Mouse (Mus musculus) CH12.LX (cell line): Measurements from ENCODE around the gene Oscar. TPM values are rescaled to one million over a fixed set of nuclear protein-coding genes. Genes with fewer than 3 reads are reported as not detected.

Source experiments
- DNase-seq: peaks from one replicate; pipeline ENCODE4 v3.0.0-alpha.2; 2013; ENCODE audit errors: extremely low read depth
- H3K27ac ChIP-seq: 2 replicates; pipeline ENCODE4 v1.5.1; 2012; ENCODE audit warnings: low read depth, mild to moderate bottlenecking, control low read depth, moderate library complexity; ENCODE audit not compliant: insufficient read depth
- H3K27me3 ChIP-seq: replicated peaks from 2 replicates; pipeline ENCODE3; 2012; ENCODE audit warnings: inconsistent platforms
- H3K36me3 ChIP-seq, 2 experiments: replicated peaks in 1 of 2; 2 replicates each; pipeline versions ENCODE3 to v1.6.1; 2012; ENCODE audit warnings: inconsistent platforms in 1 of 2, low read length in 1 of 2, mild to moderate bottlenecking in 1 of 2, mixed read lengths in 1 of 2, moderate library complexity in 1 of 2; ENCODE audit not compliant: control insufficient read depth in 1 of 2, insufficient read depth in 1 of 2
- H3K4me1 ChIP-seq, 2 experiments: 2 replicates each; pipeline ENCODE4 v1.6.1; 2012; ENCODE audit warnings: inconsistent platforms in 1 of 2, moderate library complexity in 1 of 2; ENCODE audit not compliant: insufficient read depth in 2 of 2, control insufficient read depth in 1 of 2
- H3K4me2 ChIP-seq: 2 replicates; pipeline ENCODE4 v1.6.1; 2012; ENCODE audit warnings: low read depth, mild to moderate bottlenecking, control low read depth; ENCODE audit not compliant: poor library complexity, insufficient read depth, severe bottlenecking
- H3K4me3 ChIP-seq, 3 experiments: fragments of 150-350 bp in 1 of 3; sonication (generic) in 1 of 3; replicated peaks in 1 of 3; 2 replicates each; pipeline versions ENCODE3 to v1.5.1; 2011 to 2012; ENCODE audit warnings: low read depth in 2 of 3, low read length in 2 of 3, mild to moderate bottlenecking in 2 of 3, moderate library complexity in 2 of 3, control low read depth in 1 of 3, improper control_type of control experiment in 1 of 3, inconsistent platforms in 1 of 3, mixed read lengths in 1 of 3; ENCODE audit not compliant: poor library complexity in 1 of 3
- H3K79me2 ChIP-seq: replicated peaks from 2 replicates; pipeline ENCODE4 v1.6.1; 2012; ENCODE audit warnings: mild to moderate bottlenecking, moderate library complexity; ENCODE audit not compliant: control insufficient read depth, poor library complexity, insufficient read depth, severe bottlenecking; ENCODE audit errors: extremely low read depth
- H3K9ac ChIP-seq: 2 replicates; pipeline ENCODE4 v1.6.1; 2012; ENCODE audit warnings: low read depth, mild to moderate bottlenecking, control low read depth, moderate library complexity; ENCODE audit not compliant: insufficient read depth
- H3K9me3 ChIP-seq: replicated peaks from 2 replicates; pipeline ENCODE3; 2012; ENCODE audit warnings: low read length, inconsistent platforms, mixed read lengths
- BHLHE40 ChIP-seq: IDR thresholded peaks from 2 replicates; pipeline ENCODE4 v1.6.1; 2011; ENCODE audit warnings: mild to moderate bottlenecking, low read depth, low read length, improper control_type of control experiment
- CHD1 ChIP-seq: IDR thresholded peaks from 2 replicates; pipeline ENCODE4 v1.6.1; 2012; ENCODE audit warnings: low read depth, low read length, improper control_type of control experiment, inconsistent platforms
- CHD2 ChIP-seq: IDR thresholded peaks from 2 replicates; pipeline ENCODE4 v1.6.1; 2011; ENCODE audit warnings: low read length, improper control_type of control experiment
- ELF1 ChIP-seq: IDR thresholded peaks from 2 replicates; pipeline ENCODE4 v1.6.1; 2014; ENCODE audit warnings: low read depth, mild to moderate bottlenecking, inconsistent platforms, low read length, improper control_type of control experiment
- HCFC1 ChIP-seq: IDR thresholded peaks from 2 replicates; pipeline ENCODE4 v1.6.1; 2012; ENCODE audit warnings: low read depth, mild to moderate bottlenecking, inconsistent platforms, low read length, improper control_type of control experiment
- JUND ChIP-seq: conservative IDR thresholded peaks from 2 replicates; pipeline ENCODE4 v1.6.1; 2011; ENCODE audit warnings: low read depth, low read length, improper control_type of control experiment
- MEF2A ChIP-seq: IDR thresholded peaks from 2 replicates; pipeline ENCODE4 v1.6.1; 2014; ENCODE audit warnings: low read depth, mild to moderate bottlenecking, inconsistent platforms, low read length, improper control_type of control experiment, borderline replicate concordance
- MXI1 ChIP-seq: IDR thresholded peaks from 2 replicates; pipeline ENCODE4 v1.6.1; 2011; ENCODE audit warnings: mild to moderate bottlenecking, low read depth, low read length, improper control_type of control experiment
- MYC ChIP-seq: IDR thresholded peaks from 2 replicates; pipeline ENCODE4 v1.6.1; 2011; ENCODE audit warnings: low read depth, mild to moderate bottlenecking, improper control_type of control experiment, low read length
- NELFE ChIP-seq: IDR thresholded peaks from 2 replicates; pipeline ENCODE4 v1.6.1; 2011; ENCODE audit warnings: low read depth, low read length, improper control_type of control experiment
- NRF1 ChIP-seq: IDR thresholded peaks from 2 replicates; pipeline ENCODE4 v1.6.1; 2014; ENCODE audit warnings: low read depth, mild to moderate bottlenecking, inconsistent platforms, low read length, improper control_type of control experiment, moderate library complexity
- PAX5 ChIP-seq: IDR thresholded peaks from 2 replicates; pipeline ENCODE4 v1.6.1; 2012; ENCODE audit warnings: low read length, inconsistent platforms, mixed read lengths
- POLR2A ChIP-seq: IDR thresholded peaks from 2 replicates; pipeline ENCODE4 v1.6.1; 2011; ENCODE audit warnings: low read depth, mild to moderate bottlenecking, improper control_type of control experiment, low read length
- POLR2AphosphoS2 ChIP-seq: IDR thresholded peaks from 2 replicates; pipeline ENCODE4 v1.6.1; 2011; ENCODE audit warnings: low read depth, low read length, improper control_type of control experiment
- SIN3A ChIP-seq: IDR thresholded peaks from 2 replicates; pipeline ENCODE4 v1.6.1; 2012; ENCODE audit warnings: low read length, improper control_type of control experiment, inconsistent platforms
- TBP ChIP-seq: conservative IDR thresholded peaks from 2 replicates; pipeline ENCODE4 v1.6.1; 2011; ENCODE audit warnings: low read depth, low read length, improper control_type of control experiment
- TCF12 ChIP-seq: IDR thresholded peaks from 2 replicates; pipeline ENCODE4 v1.6.1; 2014; ENCODE audit warnings: low read depth, mild to moderate bottlenecking, inconsistent platforms, low read length, improper control_type of control experiment
- UBTF ChIP-seq: IDR thresholded peaks from 2 replicates; pipeline ENCODE4 v1.6.1; 2012; ENCODE audit warnings: low read depth, mild to moderate bottlenecking, inconsistent platforms, low read length, improper control_type of control experiment, moderate library complexity
- USF1 ChIP-seq: IDR thresholded peaks from 2 replicates; pipeline ENCODE4 v1.6.1; 2014; ENCODE audit warnings: low read depth, mild to moderate bottlenecking, inconsistent platforms, low read length, improper control_type of control experiment
- USF2 ChIP-seq: conservative IDR thresholded peaks from 2 replicates; pipeline ENCODE4 v1.6.1; 2011; ENCODE audit warnings: low read depth, low read length, improper control_type of control experiment
- ZC3H11A ChIP-seq: IDR thresholded peaks from 2 replicates; pipeline ENCODE4 v1.6.1; 2012; ENCODE audit warnings: low read depth, mild to moderate bottlenecking, inconsistent platforms, low read length, improper control_type of control experiment
- ZMIZ1 ChIP-seq: IDR thresholded peaks from 2 replicates; pipeline ENCODE4 v1.6.1; 2012; ENCODE audit warnings: low read depth, mild to moderate bottlenecking, inconsistent platforms, low read length, improper control_type of control experiment
- dilution Hi-C: fragments of 300-500 bp; cut with MboI; formaldehyde crosslinking; loops from 2 replicates; pipeline ENCODE4 v1.14.3; 2020; ENCODE audit warnings: low sequenced_read_pairs; ENCODE audit not compliant: extremely low pct_unique_long_range_greater_than_20kb, extremely low pct_ligation_motif_present
- in situ Hi-C: fragments of 300-500 bp; cut with MboI; formaldehyde crosslinking; loops from 3 replicates; pipeline ENCODE4 v1.14.3; 2019; ENCODE audit warnings: low sequenced_read_pairs, low pct_ligation_motif_present, low pct_unique_long_range_greater_than_20kb, mixed read lengths
- polyA plus RNA-seq: library from polyadenylated mRNA; unstranded; fragments of >175 nt; gene quantifications from 2 replicates; pipeline ENCODE4 v1.2.1, GENCODE M21; 2012; ENCODE audit warnings: low read depth; ENCODE audit not compliant: insufficient read length
- total RNA-seq, 2 experiments: library from RNA; depleted of rRNA; stranded (reverse); fragments of 300-350 nt in 1 of 2; fragments of >200 nt in 1 of 2; gene quantifications; 2 replicates each; pipeline ENCODE4 v1.2.3; 2012 to 2014

Oscar gene
- not detected in 2 replicates for total RNA-seq (2012; rRNA removed)
- total RNA-seq (2014; rRNA removed): not detected in 2 replicates
- 0.39 and 0.45 TPM in 2 replicates for polyA plus RNA-seq

DNA sequence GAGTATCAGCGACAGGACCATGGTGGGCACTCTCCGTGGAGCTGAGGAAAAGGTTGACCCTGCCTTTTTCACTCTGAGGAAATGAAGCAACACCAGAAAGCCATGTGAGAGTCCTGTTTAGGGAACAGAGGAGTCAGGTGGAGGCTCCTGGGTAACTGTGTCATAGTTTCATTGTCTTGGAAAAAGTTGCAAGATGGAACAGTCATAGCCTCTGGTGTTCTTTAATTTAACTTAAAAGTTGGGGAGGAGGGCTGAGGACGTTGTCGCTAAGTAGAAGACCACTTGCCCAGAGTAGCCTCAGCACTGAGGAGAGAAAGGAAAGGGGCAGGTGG is at the start of gene Oscar:
TSS of gene Oscar (minus strand) at position 101 of the 332 bp plus-strand sequence.
- in situ Hi-C loops: no loop called here

DNA sequence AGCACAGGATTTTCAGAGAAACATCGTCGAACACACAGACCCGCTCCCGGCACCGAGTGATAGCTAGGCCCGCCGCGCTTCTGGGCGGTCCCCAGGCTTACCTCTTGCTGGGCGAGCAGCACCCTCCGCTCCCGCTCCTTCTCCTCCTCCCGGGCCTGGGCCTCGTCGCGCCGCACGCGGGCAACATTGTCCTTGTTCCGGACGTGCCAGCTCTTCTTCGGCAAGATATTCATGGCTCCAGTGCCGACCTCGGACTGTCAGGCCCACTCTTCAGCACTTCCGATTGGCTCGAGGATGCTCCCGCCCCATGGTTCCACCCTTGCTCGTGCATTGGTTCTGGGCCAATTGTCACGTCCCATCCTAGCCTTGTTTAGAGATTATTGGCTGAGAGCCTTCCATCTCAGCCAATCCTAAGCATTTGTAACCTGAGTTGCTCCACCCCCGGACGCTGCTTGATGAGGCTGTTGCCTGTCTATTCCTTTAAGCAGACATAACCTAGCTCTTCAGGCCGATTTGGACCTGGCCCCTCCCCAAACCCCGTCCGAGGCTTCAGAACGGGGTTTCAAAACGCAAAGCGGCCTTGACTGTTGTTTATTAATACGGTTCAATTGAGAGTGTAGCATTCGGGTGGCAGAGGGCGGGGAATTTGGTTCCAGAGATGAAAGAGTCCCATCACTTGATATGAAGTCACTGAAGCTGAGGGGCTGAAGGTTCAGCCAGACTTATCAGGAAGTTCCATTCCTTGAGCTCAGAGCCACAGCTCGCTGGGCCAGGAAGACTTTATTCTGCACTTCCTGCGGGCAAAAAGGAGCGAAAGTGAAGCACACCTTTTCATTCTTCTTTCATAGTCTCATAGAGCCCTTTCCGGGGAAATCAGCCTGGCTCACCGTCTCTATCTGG is 49.5 kb upstream of the Oscar start, which contains the start of gene Leng1:
TSS of gene Leng1 (minus strand) at position 626 of the 900 bp plus-strand sequence.
- dilution Hi-C loops: no loop called here
- peaks cover 17 to 39% of the 10 kb centered on the region in 2 experiments for H3K36me3 ChIP-seq
- H3K9me3 ChIP-seq: no peaks in the 10 kb centered on the region
- H3K4me1 ChIP-seq: peaks cover 0 to 25% of the 10 kb centered on the region in 2 experiments; a peak in 2 of 4 replicates
- DNase-seq: peak; percentile 98
- peak within 1 kb of the TSS; percentile 79 to 96 (median 93) for H3K4me3 ChIP-seq
- H3K9ac ChIP-seq: peak within 1 kb of the TSS; percentile 80
- no peaks in the 10 kb centered on the region for H3K27me3 ChIP-seq
- peak within 1 kb of the TSS; percentile 35; the same call in 1 of the 2 replicates for H3K27ac ChIP-seq
- peak within 1 kb of the TSS; percentile 91 for H3K4me2 ChIP-seq
- in situ Hi-C loops: no loop called here
- peak; percentile 83 for TF ChIP-seq SIN3A
- 0 out of 2 replicates have a peak, but pooled peaks have one; percentile 54 for TF ChIP-seq UBTF
- no peak for TF ChIP-seq PAX5
- peak; percentile 86 for TF ChIP-seq POLR2A
- TF ChIP-seq NRF1: peak; percentile 52; the same call in 1 of the 2 replicates
- TF ChIP-seq MXI1: peak; percentile 60
- peak; percentile 81; the same call in 1 of the 2 replicates for TF ChIP-seq ZMIZ1
- 0 out of 2 replicates have a peak, but pooled peaks have one; percentile 24 for TF ChIP-seq MEF2A
- peak; percentile 92 for TF ChIP-seq CHD2
- TF ChIP-seq TCF12: peak; percentile 64; the same call in 1 of the 2 replicates
- 0 out of 2 replicates have a peak, but pooled peaks have one; percentile 22 for TF ChIP-seq MYC
- no peak for TF ChIP-seq JUND
- TF ChIP-seq USF2: no peak
- peak; percentile 72 for TF ChIP-seq HCFC1
- TF ChIP-seq USF1: no peak
- peak; percentile 79; the same call in 1 of the 2 replicates for TF ChIP-seq NELFE
- TF ChIP-seq CHD1: no peak
- peak; percentile 94 for TF ChIP-seq POLR2AphosphoS2
- peak; percentile 68 for TF ChIP-seq BHLHE40
- peak; percentile 71 for TF ChIP-seq ELF1
- TF ChIP-seq ZC3H11A: no peak
- peak; percentile 89 for TF ChIP-seq TBP
- H3K79me2 ChIP-seq: peaks cover 13% of the 10 kb centered on the region; the same call in 1 of the 2 replicates

More for the DNA sequence above, at the start of gene Oscar:
- H3K4me2 ChIP-seq: peak within 1 kb of the TSS; percentile 98
- peaks cover 5 to 18% of the 10 kb centered on the region in 2 experiments for H3K4me1 ChIP-seq
- no peaks in the 10 kb centered on the region for H3K9me3 ChIP-seq
- TF ChIP-seq CHD2 (no peak), CHD1 (0 out of 2 replicates have a peak, but pooled peaks have one; percentile 3)
- H3K9ac ChIP-seq: peak within 1 kb of the TSS; percentile 46
- peaks cover 15 to 23% of the 10 kb centered on the region in 2 experiments for H3K36me3 ChIP-seq
- no peak within 1 kb of the TSS; the same call in 1 of the 2 replicates for H3K27ac ChIP-seq
- H3K4me3 ChIP-seq: peak within 1 kb of the TSS; percentile 69 to 86 (median 85)
- dilution Hi-C loops: no loop called here
- no peak for DNase-seq
- H3K27me3 ChIP-seq: no peaks in the 10 kb centered on the region
- H3K79me2 ChIP-seq: no peaks in the 10 kb centered on the region
